Mouse (Mus musculus): ENCODE measurements around the gene Lypd6b.

Lypd6b gene

DNA sequence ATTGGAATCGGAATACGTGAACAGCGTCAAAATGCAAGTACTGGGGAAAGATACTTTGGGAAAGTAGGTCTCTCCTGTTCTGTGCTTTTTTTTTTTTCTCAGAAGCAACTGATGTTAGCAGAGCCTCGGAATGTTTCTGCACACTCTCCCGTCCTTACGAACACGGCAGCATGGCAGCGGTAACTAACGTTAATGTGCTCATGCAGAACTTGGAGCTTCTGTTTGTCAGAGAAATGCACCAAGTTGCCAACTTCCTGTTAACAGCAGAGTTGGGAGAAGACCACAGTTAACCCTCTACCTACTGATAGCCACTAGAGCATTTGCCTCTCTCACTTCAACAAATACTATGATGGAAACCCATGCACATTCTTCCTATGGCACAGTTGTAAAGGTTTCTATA lies 93.0 kb downstream of the Lypd6b start:
- DNase-seq, result no peak

DNA sequence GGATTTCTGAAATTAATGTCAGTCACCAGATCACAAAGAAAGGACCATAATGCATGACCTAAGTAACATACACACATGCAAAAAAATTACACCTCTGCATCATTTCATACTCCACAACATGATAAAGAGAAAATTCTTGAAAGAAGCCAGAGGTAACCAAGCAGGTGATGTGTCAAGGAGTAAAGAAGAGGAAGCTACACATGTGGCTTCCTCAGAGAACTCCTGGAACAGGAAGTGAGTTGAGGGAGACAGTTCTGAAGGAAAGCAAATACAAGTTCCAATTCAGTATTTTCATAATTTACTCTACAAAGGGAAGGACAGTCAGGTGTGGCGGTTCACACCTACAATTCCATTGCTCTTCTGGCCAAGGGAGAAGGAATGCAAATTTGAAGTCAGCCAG lies 93.5 kb downstream of the Lypd6b start:
- DNase-seq, result no peak

DNA sequence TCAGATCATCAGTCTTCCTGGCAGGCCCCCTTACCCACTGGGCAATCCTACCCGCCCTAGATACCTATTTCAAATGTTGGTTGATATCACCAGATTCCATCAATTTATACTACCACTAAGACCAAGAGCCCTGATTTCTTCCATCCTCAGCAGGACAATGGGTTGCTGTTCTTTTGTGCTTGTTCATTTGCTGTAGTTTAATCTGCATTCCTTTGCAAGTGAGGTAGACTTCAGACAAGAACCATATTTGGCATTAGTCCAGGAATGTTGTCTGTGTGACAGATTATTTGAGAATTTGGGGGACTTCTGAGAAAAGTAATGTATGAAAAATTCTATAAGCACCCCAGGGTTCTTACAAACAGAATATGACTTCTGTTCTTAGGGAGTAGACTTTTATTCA lies 95.0 kb downstream of the Lypd6b start:
- DNase-seq, result no peak

DNA sequence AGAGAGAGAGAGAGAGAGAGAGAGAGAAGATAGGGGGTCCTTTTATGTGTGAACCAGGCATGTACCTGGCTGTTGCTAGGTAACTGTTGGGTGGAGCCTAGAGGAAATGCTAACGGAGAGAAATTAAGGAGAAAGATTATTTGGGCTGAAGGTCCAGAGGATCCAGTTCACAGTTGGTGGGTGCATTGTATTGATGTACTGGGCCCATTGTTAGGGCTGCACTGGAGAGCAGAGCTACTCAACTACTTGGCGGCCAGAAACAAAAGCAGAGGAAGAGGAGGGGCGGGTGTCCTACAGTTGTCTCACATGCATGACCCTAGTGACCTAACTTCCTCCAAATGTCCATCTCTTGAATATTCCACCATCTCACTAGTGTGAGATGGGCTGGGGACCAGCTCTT lies 96.5 kb downstream of the Lypd6b start:
- no peak for DNase-seq

DNA sequence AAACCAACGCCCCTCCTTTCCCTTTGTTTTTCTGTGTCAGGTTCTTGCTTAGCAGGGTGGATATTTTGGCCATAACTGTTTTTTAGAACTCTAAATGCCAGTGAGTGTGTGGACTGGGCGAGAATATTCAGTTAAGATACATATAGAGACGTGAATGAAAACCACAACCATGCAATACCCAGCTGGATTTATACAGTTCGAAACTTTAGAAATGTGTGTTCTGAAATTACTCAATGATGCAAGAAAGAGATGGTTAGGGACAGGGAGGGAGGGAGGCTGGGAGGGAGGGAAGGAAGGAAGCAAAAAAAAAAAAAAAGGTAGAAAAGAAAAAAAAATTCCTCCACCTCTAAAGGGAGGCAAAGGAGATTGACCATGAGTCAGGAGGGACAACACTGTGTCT lies 98.7 kb downstream of the Lypd6b start:
- no peak for DNase-seq

DNA sequence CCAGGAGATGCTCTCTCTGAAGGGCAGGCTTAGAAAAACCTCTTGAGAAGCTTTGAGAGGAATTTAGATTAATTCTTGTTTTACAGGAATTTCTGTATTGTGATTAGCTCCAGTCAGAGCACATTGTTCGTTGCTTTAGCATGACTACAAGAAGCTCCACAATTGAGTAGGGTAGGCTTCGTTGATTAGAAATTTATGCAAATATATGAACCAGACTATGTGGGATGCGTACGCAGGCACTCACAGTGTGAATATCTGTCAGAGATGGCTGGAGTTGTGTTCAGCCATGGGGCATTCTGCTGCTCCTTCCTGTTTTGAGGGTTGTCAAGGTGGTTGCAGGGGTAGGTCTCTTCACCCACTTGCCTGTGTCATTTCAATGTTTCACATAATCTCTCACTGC lies 100.9 kb downstream of the Lypd6b start:
- no peak for DNase-seq

DNA sequence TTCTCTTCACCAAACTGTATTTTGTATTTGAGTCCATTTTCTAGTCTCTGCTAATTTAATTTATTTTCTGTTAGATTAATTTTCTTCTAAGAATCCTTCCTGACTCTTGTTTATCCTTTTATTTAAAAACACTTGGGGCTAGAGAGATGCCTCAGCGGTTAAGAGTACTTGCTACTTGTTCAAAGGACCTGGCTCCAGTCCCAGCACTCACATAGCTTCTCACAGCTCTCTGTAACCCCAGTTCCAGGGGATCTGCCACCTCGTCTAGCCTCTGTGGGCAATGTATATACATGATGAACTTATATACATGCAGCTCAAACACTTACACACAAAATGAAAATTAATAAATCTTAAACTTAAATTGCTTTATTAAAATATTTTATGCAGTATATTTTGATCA lies 103.2 kb downstream of the Lypd6b start:
- no peak for DNase-seq

DNA sequence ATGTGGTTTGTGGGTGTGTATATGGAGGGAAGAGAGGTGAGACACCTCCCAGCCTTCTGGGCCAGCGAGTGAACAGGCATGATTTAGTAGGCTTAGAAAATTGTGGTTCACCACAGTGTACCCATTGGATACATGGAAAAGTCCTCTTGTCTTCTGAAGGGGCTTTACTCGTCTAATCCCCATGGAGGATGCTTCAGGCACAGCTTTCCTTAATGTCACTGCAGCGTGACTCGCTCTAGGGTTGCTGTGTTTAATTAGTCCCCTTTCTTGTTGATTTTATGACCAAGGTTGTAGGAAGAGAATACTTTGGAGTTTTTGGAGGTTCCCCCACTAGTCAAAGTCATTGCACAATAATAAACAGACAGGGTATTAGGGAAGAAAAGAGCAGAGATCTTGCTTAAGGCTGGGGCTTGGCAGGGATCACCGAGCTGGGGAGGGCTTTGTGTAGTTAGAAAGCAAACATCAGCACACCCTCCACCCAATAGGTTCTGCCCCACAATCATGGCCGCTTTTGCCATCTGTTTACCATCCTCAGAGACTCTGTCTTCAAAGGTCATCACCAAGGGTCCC lies 122.4 kb downstream of the Lypd6b start:
- no peak for DNase-seq

DNA sequence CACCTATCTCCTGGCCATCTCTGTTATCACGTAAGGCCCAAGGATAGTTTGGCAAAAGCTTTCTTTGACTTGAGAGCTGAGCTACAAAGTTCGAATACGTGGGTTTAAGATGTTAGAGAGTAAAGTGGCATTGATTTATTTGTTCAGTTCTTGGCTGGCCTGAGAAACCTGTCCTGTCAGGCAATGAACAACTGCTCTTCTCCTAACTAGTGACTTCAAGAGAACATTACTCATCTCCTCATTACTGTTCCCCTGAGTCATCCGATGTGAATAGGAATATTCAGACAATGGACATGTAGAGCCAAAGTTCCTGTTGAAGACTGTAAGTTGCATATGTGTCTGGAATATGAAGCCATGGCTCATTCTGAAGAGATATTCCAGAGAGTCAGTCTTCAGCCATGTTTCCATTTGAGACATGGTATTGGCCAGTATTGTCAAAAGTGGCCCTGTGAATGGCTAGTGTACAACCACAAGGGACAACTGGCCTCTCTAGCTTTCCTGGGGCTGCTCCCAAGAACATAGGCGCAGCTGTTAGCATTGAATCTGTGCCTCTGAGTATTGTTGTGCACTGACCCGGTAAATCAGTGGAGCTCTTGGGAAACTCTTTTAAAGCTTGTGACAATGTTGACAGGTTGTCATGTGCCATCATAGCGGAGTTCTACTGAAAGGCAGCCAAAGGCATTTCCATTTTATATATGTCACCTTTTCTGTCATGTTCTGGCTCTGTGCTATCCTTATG lies 124.0 kb downstream of the Lypd6b start:
- DNase-seq, result no peak

DNA sequence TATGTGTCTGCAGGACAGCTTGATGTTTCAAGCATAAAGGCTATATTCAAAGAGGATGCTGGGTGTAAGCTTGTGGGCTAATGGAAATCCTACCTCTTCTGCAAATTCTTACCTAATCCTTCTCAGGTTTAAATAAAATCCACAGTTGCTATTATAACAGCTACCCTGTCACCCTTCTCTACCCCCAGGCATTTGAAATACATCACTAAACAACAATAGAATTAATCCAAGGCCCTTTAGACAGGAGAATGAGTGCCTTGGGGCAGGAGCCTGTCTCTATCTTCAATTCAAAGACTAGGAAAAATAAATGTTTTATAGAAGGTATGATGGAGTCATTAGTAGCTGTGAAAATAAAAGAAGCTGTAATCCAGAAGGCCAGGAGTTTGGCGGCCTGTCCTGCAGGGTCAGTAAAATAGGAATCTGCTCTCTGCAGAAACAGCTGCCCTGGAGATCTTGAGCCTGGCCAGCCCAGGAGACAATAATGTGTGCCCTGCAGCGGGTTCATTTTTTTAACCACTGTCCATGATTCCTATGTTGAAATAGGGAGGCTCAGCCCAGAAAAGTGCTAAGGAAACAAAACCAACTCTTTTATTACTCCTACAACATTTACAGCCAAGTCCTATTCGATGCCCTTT lies 124.9 kb downstream of the Lypd6b start:
- DNase-seq, result no peak

DNA sequence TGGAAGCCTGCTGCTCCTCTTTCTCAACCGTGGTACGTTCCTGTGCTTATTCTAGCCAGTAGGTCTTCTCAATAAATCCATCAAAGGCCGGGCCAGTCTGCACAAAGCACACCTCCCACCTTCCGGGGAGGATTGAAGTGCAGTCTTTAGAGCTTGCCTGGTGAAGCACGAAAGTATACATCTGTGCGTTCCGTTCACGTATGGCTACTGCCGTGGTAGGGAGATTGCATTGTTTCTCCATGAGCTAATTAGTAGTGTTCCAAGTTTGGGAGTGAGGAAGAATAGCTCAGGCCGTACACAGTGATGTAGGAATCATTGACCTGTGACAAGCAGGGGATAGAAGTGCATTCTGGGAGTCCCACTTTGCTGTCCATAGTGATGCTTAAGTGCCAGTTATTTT lies 130.0 kb downstream of the Lypd6b start:
- no peak for DNase-seq

DNA sequence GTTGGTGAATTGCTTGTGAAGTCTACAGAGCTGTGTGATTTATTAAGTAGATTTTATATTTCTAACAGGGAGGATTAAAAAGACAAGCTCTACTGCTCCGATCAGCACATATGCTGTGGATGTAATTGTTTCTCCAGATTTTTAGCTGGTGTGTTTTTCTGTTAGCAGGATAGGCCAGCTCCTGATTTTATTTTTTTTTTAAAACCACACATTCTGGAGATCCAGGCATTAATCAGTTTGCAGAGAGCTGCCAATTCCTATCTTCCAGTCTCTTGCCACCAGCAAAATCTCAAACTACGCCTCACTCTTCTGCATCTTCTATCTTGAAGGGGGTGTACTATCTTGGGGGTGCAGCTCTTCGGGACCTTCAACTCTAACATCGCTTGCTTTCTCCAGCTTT lies 130.6 kb downstream of the Lypd6b start:
- no peak for DNase-seq

DNA sequence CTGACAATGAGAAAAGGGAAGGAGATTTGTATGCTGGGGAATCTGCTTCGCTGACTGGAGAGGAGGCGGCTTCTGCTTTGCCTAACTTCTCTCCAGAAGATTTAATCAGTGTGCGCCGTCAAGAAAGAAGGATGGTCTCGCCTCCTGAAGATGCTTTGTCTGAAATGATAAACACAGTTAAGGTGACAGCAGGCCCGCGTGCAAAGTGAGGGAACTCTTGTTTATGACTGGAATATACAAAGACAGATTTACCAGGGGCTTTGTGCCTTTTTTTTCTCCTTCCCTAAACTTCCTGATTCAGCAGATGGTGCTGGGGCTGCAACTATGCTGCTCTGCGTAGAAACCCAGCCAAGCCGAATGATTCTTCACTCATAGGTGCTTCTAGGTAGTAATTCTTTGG lies 131.2 kb downstream of the Lypd6b start:
- no peak for DNase-seq

DNA sequence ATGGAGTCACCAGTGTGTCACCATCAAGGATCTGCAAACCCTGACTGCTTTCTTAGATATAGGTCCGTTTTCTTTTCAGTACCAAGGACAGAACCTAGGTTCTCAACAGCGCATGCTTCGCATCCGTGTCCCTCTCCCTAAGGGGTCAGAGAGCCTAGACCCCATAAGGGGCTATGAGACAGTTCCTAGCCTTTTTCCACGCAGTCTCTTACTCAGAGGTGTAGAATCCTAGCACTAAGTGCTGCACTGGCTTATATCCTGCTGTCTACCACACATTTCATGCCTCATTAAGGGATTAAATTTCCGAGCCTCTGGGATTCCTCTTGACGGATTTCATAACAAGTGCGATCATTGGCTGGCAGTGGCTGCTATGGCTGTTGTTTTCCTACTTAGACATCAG lies 134.5 kb downstream of the Lypd6b start:
- no peak for DNase-seq

DNA sequence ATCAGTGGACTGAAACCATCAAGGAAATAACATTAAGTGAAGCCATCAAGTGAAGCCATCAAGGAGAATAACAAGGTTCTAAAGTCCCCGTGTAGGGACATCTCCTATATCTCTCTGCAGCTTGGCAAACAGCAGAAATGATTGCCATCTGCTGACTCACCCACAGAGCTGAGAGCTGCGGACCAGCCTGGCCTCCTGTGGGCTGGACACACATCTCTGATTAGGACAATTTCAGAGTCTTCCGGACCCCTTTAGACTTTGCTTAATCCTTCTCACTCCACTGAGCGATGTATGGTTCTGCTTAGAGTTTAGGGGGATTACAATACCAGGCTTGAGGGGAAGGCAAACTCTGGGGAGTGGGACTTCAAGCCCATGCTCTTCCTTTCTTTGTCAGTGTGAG lies 135.3 kb downstream of the Lypd6b start:
- no peak for DNase-seq

DNA sequence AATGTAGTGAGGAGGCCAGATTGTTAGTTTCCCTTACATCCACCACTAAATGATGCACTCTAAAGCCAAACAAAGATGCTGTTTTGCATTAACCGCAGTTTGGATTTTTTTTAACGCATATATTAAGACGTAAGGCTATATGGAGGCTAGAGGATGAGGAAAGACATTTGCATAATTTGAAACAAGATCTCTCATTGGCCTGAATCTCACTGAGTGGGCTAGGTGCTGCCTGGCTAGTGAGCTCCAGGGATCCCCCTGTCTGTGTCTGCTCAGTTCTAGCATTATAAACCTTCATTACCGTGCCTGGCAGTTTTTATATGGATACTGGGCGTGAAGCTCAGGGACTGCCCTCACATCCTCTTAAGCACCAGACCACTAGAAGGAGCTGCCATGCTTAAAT lies 138.7 kb downstream of the Lypd6b start:
- DNase-seq, result no peak

DNA sequence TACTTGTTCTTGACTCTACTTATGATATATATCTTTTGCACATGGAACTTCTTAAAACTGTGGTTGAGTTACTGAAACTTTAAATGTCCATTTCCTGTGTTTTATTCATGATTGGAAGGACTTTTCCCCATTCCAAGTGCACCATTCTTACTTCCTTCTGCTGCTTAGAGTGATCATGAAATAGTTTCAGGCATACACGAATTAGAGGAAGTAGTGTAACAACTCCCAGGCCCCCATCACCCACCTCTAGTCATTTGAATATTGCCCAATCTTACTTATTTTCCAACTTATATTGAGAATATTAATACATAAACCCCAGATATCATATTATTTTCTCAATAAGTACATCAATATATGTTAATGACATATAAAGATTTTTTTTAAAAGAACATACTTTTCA lies 139.9 kb downstream of the Lypd6b start:
- no peak for DNase-seq

DNA sequence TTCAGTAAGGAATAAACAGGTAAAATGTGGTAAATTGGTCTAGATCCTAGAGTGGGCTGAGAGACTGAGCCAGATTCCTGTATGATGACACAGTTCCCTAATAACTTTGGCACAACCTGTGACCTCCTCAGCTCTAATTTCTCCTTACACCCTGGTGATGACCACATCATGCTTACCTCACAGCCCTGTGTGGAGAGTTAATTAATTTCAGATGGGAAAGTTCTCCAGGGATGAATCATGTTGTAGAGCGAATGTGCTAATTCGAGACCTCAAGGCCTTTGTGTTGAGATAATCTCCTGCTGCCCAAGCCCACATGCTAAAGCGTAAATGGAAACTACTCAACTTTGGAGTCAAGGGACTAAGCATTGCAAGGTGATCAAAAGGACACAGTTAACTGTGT lies 142.4 kb downstream of the Lypd6b start:
- no peak for DNase-seq

DNA sequence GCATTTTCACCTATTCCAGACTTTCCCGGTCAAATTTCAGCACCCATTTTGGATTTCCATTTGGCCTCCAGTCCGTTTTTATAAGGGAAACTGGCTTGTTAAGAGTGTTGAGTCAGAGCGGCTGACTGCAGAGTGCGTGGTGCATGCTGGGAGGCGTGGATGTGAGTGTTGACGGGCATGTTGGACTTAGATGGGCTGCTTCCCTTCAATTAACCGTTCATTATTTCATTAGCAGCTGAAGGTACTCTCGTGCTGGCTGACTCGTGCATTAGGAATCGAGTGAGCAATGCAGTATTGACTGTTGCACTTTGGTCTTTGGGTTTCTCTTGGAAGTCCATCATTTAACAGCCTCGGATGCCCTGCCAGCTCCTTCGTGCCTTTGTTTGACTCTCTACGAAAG lies 150.1 kb downstream of the Lypd6b start:
- DNase-seq, result no peak

DNA sequence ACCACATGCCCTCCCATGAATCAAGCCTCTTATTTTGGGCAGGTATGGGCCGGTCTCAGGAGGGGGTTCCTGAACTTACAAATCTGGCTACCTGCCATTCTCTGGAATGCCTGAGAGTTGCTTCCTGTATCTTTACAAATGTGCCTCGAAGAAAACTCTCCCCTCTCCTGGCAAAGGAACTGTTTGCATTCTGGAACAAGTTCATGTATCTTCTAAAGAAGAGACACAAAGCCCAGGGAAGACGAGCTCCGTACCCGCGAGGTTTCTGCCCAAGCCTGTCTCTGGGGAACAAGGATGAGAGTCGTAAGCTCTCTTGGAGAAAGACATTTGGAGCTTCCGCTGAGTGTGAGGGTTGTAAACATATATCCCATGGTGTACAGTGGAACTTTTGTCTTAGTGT lies 150.8 kb downstream of the Lypd6b start:
- no peak for DNase-seq

DNA sequence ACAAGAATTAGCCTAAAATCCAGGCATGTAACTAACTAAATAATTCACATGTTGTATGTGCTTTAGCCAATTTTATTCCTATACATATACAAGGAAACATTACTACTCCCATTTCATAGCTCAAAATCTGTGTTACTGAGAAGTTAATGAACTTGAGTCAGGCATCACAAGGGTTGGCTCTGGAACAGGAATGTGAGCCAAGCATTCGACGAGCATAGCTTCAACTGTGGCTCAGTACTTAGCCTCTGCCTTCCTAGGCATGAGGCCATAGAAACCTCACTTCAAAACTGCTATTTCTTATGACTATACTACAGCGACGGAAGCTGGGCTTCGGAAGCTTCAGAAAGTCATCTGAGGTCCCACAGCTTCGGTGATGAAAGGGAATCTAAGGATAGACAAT lies 152.9 kb downstream of the Lypd6b start:
- DNase-seq, result no peak

DNA sequence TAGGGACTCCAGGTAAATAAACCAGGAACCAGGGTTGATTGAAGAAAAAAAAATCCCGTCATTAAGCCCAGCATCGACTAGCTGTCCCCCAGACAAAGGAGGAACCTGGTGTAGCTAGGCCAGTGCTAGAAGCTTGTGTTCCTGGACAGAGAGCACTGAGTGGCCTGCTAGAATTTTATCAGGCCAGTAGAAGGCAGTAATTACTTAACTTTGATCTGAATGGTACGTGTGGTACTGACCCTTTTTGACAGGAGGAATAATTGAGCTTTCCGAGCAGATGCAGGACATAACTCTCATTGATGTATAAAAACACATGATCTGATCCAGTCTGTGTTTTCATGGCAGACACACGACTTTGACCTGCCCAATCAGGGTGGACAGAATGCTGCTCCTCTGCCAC lies 154.6 kb downstream of the Lypd6b start:
- no peak for DNase-seq

DNA sequence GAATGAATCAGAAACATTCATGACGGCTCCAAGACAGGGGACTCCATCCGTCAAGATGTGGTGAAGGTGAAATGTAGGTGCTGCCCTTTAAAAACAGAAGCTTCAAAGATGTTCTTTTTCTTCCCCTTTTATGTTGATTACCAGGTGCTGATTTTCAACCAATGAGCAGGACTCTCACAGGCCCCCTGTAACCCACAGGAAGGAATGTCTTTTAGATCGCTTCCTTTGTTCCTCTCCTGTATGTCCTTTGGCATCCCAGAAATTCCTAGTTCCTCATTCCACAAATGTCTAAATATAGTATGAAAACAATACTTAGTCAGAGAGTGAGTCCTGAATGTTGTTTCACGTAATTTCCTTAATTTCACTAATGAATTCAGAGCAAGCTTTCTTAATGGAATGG lies 164.2 kb downstream of the Lypd6b start:
- no peak for DNase-seq

DNA sequence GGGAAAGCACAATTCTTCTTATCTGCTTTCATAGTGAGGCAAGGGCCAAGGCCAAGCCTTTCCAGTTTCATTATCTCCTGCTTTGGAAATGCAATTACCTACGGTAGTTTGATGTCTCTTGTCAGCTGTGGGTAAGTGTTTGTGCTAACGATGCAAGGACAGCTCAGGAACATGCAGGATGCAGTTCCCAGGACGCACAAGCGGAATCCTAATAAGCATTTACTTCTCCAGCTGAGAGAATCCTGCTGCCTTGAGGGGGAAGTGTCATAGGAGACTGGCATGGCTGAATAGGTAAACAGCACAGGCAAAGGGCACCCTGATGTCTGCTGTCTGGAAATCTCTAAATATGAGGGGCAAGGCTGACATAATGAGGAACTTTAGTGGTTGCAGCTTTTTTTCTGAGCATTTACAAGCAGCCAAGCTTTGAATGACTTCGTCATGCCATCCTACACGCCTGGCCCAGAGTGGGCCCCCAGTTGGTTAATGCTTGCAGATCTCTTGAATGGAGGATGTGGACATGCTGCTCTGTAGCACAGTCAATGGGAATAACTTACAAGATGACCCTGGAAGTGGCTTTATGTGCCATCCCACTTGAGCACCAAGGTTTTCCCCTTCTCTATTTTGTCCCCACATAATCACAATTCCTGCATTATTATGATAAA lies 165.3 kb downstream of the Lypd6b start:
- DNase-seq, result no peak
